Mouse (Mus musculus): ENCODE results near the gene Myo1a.
"Not testable (repeated sequence)": the region's sequence is repeated elsewhere in the genome, so short reads cannot be mapped to it uniquely, and the experiment has no call there.

The Myo1a gene

DNA sequence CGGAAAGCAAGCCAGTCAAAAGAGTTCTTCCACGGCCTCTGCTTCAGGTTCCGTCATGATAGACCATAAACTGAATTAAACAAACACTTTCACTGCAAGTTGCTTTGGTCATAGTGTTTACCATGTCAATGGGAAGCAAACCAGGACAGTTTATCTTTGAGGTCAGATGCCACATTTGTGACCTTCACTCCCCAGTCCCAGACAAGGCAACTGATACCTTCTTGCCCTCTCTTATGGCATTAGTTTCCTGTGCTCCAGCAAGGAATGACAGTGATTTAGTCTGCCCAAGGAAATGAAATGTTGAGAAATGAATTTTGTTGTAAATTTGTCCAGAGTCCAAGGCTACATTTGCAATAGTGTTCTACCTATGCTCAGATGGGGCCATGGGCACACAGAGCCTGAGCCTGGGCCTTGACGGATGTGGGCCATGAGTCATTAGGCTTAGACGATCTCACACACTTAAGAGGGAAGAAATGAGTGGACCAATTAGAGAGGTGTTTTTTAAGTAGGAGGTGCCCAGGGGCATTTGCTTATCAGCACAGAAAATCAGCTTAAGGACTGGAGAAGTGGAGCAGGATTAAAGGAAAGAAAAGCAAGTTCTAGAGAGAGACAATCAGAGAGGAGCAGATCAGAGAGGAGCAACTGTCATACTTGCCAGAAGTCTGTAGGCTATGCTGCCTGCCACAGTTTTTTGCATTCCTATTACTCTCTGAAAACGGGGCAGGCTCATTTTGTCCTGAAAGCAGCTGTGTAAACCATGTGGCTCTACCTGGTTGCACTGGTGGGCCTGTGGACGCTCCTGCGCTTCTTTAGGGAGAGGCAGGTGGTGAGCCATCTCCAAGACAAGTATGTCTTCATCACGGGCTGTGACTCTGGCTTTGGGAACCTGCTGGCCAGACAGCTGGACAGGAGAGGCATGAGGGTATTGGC is 54.5 kb downstream of the Myo1a start, which contains the start of the genes Rdh1 and Rdh16f1:
TSS of gene Rdh1 (plus strand) at position 541 of the 930 bp plus-strand sequence.
TSS of gene Rdh16f1 (plus strand) at position 607 of the 930 bp plus-strand sequence.
- no peak for DNase-seq (ENCODE audit: low read depth, low spot score)

DNA sequence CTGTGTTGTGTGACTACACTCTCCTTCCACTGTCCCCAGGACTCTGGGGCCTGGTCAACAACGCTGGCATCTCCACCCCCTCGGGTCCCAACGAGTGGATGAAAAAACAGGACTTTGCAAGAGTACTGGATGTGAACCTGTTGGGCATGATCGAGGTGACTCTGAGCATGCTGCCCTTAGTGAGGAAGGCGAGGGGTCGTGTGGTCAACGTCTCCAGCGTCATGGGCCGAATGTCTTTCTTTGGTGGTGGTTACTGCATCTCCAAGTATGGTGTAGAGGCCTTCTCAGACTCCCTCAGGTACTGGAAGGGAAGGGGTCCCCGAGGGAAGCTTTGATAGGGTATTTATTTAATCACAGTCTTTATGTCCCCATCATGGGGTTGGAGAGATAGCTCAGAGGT is 58.0 kb downstream of the Myo1a start:
- DNase-seq (ENCODE audit: low read depth, low spot score): not testable (repeated sequence)

DNA sequence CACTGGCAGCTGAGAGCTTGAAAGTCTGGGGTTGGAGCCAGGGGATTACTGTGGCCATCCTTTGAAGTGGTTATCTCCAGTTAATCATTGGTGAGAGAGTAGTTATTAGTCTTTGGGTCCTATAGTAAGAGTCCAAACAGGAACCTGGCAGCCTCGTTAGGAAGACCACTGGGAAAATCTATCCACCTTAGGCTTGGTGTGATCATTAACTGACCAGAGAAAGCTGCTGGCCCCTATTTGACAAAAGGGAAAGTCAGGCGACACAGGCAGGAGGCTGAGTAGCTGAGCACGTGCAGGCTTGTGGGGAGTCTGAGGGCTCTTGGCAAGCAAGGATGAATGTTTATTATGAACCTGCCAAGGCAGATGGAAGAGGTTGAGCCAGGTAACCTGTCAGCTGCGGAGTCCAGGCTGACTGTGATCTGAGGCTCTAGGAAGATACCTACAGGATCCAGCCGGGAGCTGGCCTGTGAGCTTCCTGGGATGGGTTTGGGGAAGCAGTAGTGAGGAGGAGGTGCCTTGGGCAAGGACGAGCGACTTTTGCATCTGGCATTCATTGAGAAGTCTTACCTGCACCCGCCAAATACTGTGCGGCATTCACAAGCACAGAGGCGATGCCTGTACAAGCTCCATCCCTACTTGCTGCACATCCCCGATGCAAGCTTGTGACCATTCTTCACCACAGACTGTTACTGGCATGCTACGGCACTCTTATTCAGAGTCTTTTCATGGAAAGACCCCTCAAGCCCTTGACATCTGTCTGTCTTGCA is 59.1 kb downstream of the Myo1a start:
- DNase-seq (ENCODE audit: low read depth, low spot score): no peak

DNA sequence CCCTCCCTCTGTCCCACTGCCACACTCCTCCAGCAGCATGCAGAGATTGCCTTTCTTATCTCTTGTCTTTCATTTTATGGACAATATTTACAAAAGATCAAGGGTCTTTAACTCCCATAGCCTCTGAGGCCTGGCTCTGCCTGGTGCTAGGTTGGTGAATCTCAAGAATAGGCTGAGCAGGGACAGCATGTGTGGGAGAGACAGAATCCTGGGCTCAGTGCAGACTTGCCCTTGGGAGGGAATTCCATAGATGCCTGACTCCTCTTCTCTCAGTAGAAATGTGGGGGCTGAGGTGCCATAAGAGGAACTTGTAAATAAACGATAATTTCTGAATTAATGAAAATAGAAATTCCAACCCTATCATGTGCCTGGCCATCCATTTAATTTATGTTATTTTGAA is 61.6 kb downstream of the Myo1a start:
- no peak for DNase-seq (ENCODE audit: low read depth, low spot score)

Data from retina, postnatal 7 days (tissue).